Mouse (Mus musculus) central nervous system, embryonic 14 days (tissue): ENCODE results near the gene Dpf2. TPM values are rescaled to one million over a fixed set of nuclear protein-coding genes. Genes with fewer than 3 reads are reported as not detected.

Experiments used
- polyA plus RNA-seq: library from polyadenylated mRNA; depleted of rRNA; stranded (reverse); fragments of >200 nt; gene quantifications from 2 replicates; pipeline ENCODE4 v1.2.3, GENCODE M21; 2012; rRNA removed

Dpf2 gene
- 193 and 198 TPM in 2 replicates for polyA plus RNA-seq

GRCm38 (mm10) chr19:5913007-5913719, at the start of gene Dpf2:
Gene Dpf2 (minus strand): TSS chr19:5913010.

GRCm38 (mm10) chr19:5924713-5925093, 11.9 kb upstream of the Dpf2 start, which contains the start of gene Cdc42ep2:
Gene Cdc42ep2 (minus strand): TSS chr19:5924816.

GRCm38 (mm10) chr19:5894002-5894678, 18.7 kb downstream of the Dpf2 start, which contains the start of gene Tigd3:
Gene Tigd3 (minus strand): TSS chr19:5894149.

GRCm38 (mm10) chr19:5877618-5878361, 35.0 kb downstream of the Dpf2 start, which contains the start of gene Slc25a45:
Gene Slc25a45 (plus strand): TSS chr19:5877808.

GRCm38 (mm10) chr19:5874969-5875480, 37.8 kb downstream of the Dpf2 start, which contains the start of gene Frmd8:
Gene Frmd8 (minus strand): TSS chr19:5875274.

Other genes with a start within 250 kb of the Dpf2 start
- gene Sipa1, start 249.3 kb downstream of the Dpf2 start, polyA plus RNA-seq: 25.8 and 34.4 TPM in 2 replicates
- gene Map3k11, start 224.3 kb downstream of the Dpf2 start, polyA plus RNA-seq: 20.8 and 24.0 TPM in 2 replicates
- gene Pcnx3, start 224.1 kb downstream of the Dpf2 start, polyA plus RNA-seq: 80.3 and 94.9 TPM in 2 replicates
- 0.05 and 0.21 TPM in 2 replicates for gene Kcnk7, start 208.6 kb downstream of the Dpf2 start, polyA plus RNA-seq
- 25.1 and 28.3 TPM in 2 replicates for gene Ehbp1l1, start 186.7 kb downstream of the Dpf2 start, polyA plus RNA-seq
- gene Fam89b, start 183.4 kb downstream of the Dpf2 start, polyA plus RNA-seq: 241 and 283 TPM in 2 replicates
- 64.1 and 102 TPM in 2 replicates for gene Ltbp3, start 172.1 kb downstream of the Dpf2 start, polyA plus RNA-seq
- gene Scyl1, start 141.6 kb downstream of the Dpf2 start, polyA plus RNA-seq: 121 and 140 TPM in 2 replicates
- gene Frmd8, start 37.7 kb downstream of the Dpf2 start, polyA plus RNA-seq: 16.1 and 16.6 TPM in 2 replicates
- 3.5 and 4.1 TPM in 2 replicates for gene Slc25a45, start 35.2 kb downstream of the Dpf2 start, polyA plus RNA-seq
- gene Tigd3, start 18.9 kb downstream of the Dpf2 start, polyA plus RNA-seq: 13.9 and 15.5 TPM in 2 replicates
- 9.7 and 12.1 TPM in 2 replicates for gene Cdc42ep2, start 11.8 kb upstream of the Dpf2 start, polyA plus RNA-seq
- gene Pola2, start 51.2 kb upstream of the Dpf2 start, polyA plus RNA-seq: 50.1 and 52.4 TPM in 2 replicates
- not detected in 2 replicates for gene Slc22a20, start 73.1 kb upstream of the Dpf2 start, polyA plus RNA-seq
- 5.1 and 9.9 TPM in 2 replicates for gene Capn1, start 102.9 kb upstream of the Dpf2 start, polyA plus RNA-seq
- gene Syvn1, start 133.6 kb upstream of the Dpf2 start, polyA plus RNA-seq: 28.2 and 37.9 TPM in 2 replicates
- 52.3 and 53.8 TPM in 2 replicates for gene Mrpl49, start 144.8 kb upstream of the Dpf2 start, polyA plus RNA-seq
- 1,336 and 1,386 TPM in 2 replicates for gene Fau, start 144.8 kb upstream of the Dpf2 start, polyA plus RNA-seq
- 31.1 and 33.9 TPM in 2 replicates for gene Znhit2, start 148.2 kb upstream of the Dpf2 start, polyA plus RNA-seq
- gene Tm7sf2, start 155.4 kb upstream of the Dpf2 start, polyA plus RNA-seq: 79.3 and 81.1 TPM in 2 replicates
- 101 and 102 TPM in 2 replicates for gene Vps51, start 164.2 kb upstream of the Dpf2 start, polyA plus RNA-seq
- not detected in 2 replicates for gene Tmem262, start 167.0 kb upstream of the Dpf2 start, polyA plus RNA-seq
- 2.3 and 2.7 TPM in 2 replicates for gene Gm28374, start 169.2 kb upstream of the Dpf2 start, polyA plus RNA-seq
- 99.9 and 111 TPM in 2 replicates for gene Zfpl1, start 171.9 kb upstream of the Dpf2 start, polyA plus RNA-seq
- 13.7 and 19.6 TPM in 2 replicates for gene Cdca5, start 172.0 kb upstream of the Dpf2 start, polyA plus RNA-seq
- gene AC131692.1, start 181.4 kb upstream of the Dpf2 start, polyA plus RNA-seq: 0.29 and 0.48 TPM in 2 replicates
- 1.8 and 1.9 TPM in 2 replicates for gene Naaladl1, start 192.8 kb upstream of the Dpf2 start, polyA plus RNA-seq
- 45.8 and 47.4 TPM in 2 replicates for gene Sac3d1, start 205.6 kb upstream of the Dpf2 start, polyA plus RNA-seq
- gene Snx15, start 215.3 kb upstream of the Dpf2 start, polyA plus RNA-seq: 47.2 and 51.4 TPM in 2 replicates
- gene Batf2, start 228.0 kb upstream of the Dpf2 start, polyA plus RNA-seq: 0.34 and 0.48 TPM in 2 replicates
- 99.8 and 109 TPM in 2 replicates for gene Arl2, start 228.5 kb upstream of the Dpf2 start, polyA plus RNA-seq